Mouse (Mus musculus): ENCODE measurements at regions not wholly inside any gene's neighbourhood (a gene's known extent, or its start where the extent isn't known, plus 50 kb on each side); places are given as distances from the start of the nearest gene placed in this dataset.
A peak's percentile ranks its signal among the peaks of the same experiment; 100 is the strongest.

- DNase-seq: no peak
Measured at GRCm38 (mm10) chr9:63849564-63850315, 91.9 kb upstream of the Smad3 start.

- peak; percentile 49 for DNase-seq
Measured at GRCm38 (mm10) chr9:63843883-63844485, 86.2 kb upstream of the Smad3 start.

- no peak for DNase-seq
Measured at GRCm38 (mm10) chr9:63843431-63843830, 85.6 kb upstream of the Smad3 start.

GRCm38 (mm10) chr9:63841102-63841501 is 83.3 kb upstream of the Smad3 start:
- no peak for DNase-seq

- DNase-seq: no peak
Measured at GRCm38 (mm10) chr9:63838996-63839772, 81.4 kb upstream of the Smad3 start.

GRCm38 (mm10) chr9:63837552-63837951 is 79.8 kb upstream of the Smad3 start:
- no peak for DNase-seq

- no peak for DNase-seq
Measured at GRCm38 (mm10) chr9:63836565-63837284, 78.9 kb upstream of the Smad3 start.

GRCm38 (mm10) chr9:63836036-63836435 is 78.2 kb upstream of the Smad3 start:
- DNase-seq: no peak

- DNase-seq: no peak
Measured at GRCm38 (mm10) chr9:63834416-63834815, 76.6 kb upstream of the Smad3 start.

- no peak for DNase-seq
Measured at GRCm38 (mm10) chr9:63818163-63818562, 60.4 kb upstream of the Smad3 start.

- no peak for DNase-seq
Measured at GRCm38 (mm10) chr9:63816540-63816939, 58.7 kb upstream of the Smad3 start.

GRCm38 (mm10) chr9:63809901-63810587 is 52.2 kb upstream of the Smad3 start:
- no peak for DNase-seq
